ENCODE assay signal across 7 mouse cellular contexts in genomic region chr1:171079345-171079744, GRCm38 (mm10). TPM values are rescaled to one million over a fixed set of nuclear protein-coding genes. Genes with fewer than 3 reads are reported as not detected.
DNase-seq lines count a peak whose midpoint lies in the region; ATAC-seq and TF ChIP-seq lines count a peak whose summit lies in the region.
"Not testable (repeated sequence)": the region's sequence is repeated elsewhere in the genome, so short reads cannot be mapped to it uniquely, and the experiment has no call there.

No protein-coding gene starts in this region.

- not testable (repeated sequence) for H3K9me3 ChIP-seq in heart, embryonic 11.5 days (replicated peaks; ENCODE audit: control insufficient read depth, low read length); hindbrain, embryonic 14.5 days (ENCODE audit: control insufficient read depth, low read length); kidney, postnatal 0 days (replicated peaks; ENCODE audit: low read length); liver, embryonic 16.5 days (replicated peaks; ENCODE audit: control insufficient read depth, low read length); midbrain, embryonic 13.5 days

- peak; percentile 44 for ATAC-seq in erythroid progenitor cell, adult 5-6 weeks (replicated peaks; ENCODE audit: low FRiP score, poor library complexity, severe bottlenecking)
- peak; percentile 40 for ATAC-seq in heart, embryonic 11.5 days (replicated peaks; ENCODE audit: insufficient number of reproducible peaks, low FRiP score, low TSS enrichment)
- peak; percentile 18; the same call in 1 of the 2 replicates for ATAC-seq in hindbrain, embryonic 14.5 days (ENCODE audit: low FRiP score)
- ATAC-seq in kidney, postnatal 0 days (replicated peaks; ENCODE audit: low FRiP score, low read depth) = peak; percentile 60
- ATAC-seq in liver, embryonic 16.5 days (ENCODE audit: low read depth) = peak; percentile 69
- ATAC-seq in midbrain, embryonic 13.5 days = peak; percentile 63
- peak; percentile 14 for ATAC-seq in neutrophil, adult 5-6 weeks (ENCODE audit: extremely low read depth, insufficient number of reproducible peaks, low FRiP score, poor library complexity, severe bottlenecking)

- H3K4me1 ChIP-seq in heart, embryonic 11.5 days (ENCODE audit: control insufficient read depth, insufficient read depth, low read length); hindbrain, embryonic 14.5 days (replicated peaks; ENCODE audit: control insufficient read depth, insufficient read depth, low read length); kidney, postnatal 0 days (replicated peaks; ENCODE audit: insufficient read depth, low read length); liver, embryonic 16.5 days (ENCODE audit: control insufficient read depth, low read depth, low read length); midbrain, embryonic 13.5 days (replicated peaks): not testable (repeated sequence)

- TF ChIP-seq CTCF in kidney, postnatal 0 days (IDR thresholded peaks at IDR 0.05; ENCODE audit: low read depth) = not testable (repeated sequence)

- H3K36me3 ChIP-seq in heart, embryonic 11.5 days (ENCODE audit: control insufficient read depth, insufficient read depth, low read length); hindbrain, embryonic 14.5 days (replicated peaks; ENCODE audit: control insufficient read depth, insufficient read depth); kidney, postnatal 0 days (ENCODE audit: insufficient read depth, low read length); liver, embryonic 16.5 days (ENCODE audit: control insufficient read depth, insufficient read depth); midbrain, embryonic 13.5 days: not testable (repeated sequence)

- not testable (repeated sequence) for H3K4me3 ChIP-seq in heart, embryonic 11.5 days (ENCODE audit: low read depth, low read length); hindbrain, embryonic 14.5 days (replicated peaks; ENCODE audit: low read length); kidney, postnatal 0 days (replicated peaks; ENCODE audit: low read depth, low read length); liver, embryonic 16.5 days (ENCODE audit: low read depth, low read length); midbrain, embryonic 13.5 days (replicated peaks)

- 0% methylated on average over 1 of the region's 35 CpGs for WGBS in heart, embryonic 11.5 days (ENCODE audit: insufficient replicate concordance)
- 0% methylated on average over 1 of the region's 35 CpGs for WGBS in hindbrain, embryonic 14.5 days
- 0% methylated on average over 1 of the region's 35 CpGs for WGBS in kidney, postnatal 0 days
- 0% methylated on average over 1 of the region's 35 CpGs for WGBS in liver, embryonic 16.5 days (ENCODE audit: insufficient replicate concordance)
- WGBS in midbrain, embryonic 13.5 days = 0% methylated on average over 1 of the region's 35 CpGs

- not testable (repeated sequence) for DNase-seq in hindbrain, embryonic 14.5 days (ENCODE audit: low spot score); kidney, postnatal 0 days (ENCODE audit: low spot score)

- H3K27ac ChIP-seq in heart, embryonic 11.5 days (ENCODE audit: low read depth, low read length); hindbrain, embryonic 14.5 days; kidney, postnatal 0 days; liver, embryonic 16.5 days (ENCODE audit: low read length); midbrain, embryonic 13.5 days: not testable (repeated sequence)

- peaks cover 12% of the 10 kb centered on the region for H3K27me3 ChIP-seq in heart, embryonic 11.5 days (ENCODE audit: control insufficient read depth, insufficient read depth, low read length)
- peaks cover 17% of the 10 kb centered on the region for H3K27me3 ChIP-seq in hindbrain, embryonic 14.5 days (ENCODE audit: control insufficient read depth, insufficient read depth, low read length)
- not testable (repeated sequence) for H3K27me3 ChIP-seq in kidney, postnatal 0 days (ENCODE audit: insufficient read depth, low read length)
- H3K27me3 ChIP-seq in liver, embryonic 16.5 days (ENCODE audit: control insufficient read depth, insufficient read depth, low read depth, low read length) = peaks cover 20% of the 10 kb centered on the region
- H3K27me3 ChIP-seq in midbrain, embryonic 13.5 days = peaks cover 31% of the 10 kb centered on the region

- not testable (repeated sequence) for H3K9ac ChIP-seq in heart, embryonic 11.5 days (ENCODE audit: low read depth, low read length); hindbrain, embryonic 14.5 days; kidney, postnatal 0 days (ENCODE audit: low read depth, low read length); liver, embryonic 16.5 days (ENCODE audit: low read depth, low read length); midbrain, embryonic 13.5 days (replicated peaks)

- not testable (repeated sequence) for H3K4me2 ChIP-seq in heart, embryonic 11.5 days; hindbrain, embryonic 14.5 days (replicated peaks); kidney, postnatal 0 days (ENCODE audit: low read length); liver, embryonic 16.5 days (ENCODE audit: low read depth, low read length)
- H3K4me2 ChIP-seq in midbrain, embryonic 13.5 days (replicated peaks) = 0 out of 2 replicates have a peak overlapping the region, but pooled peaks have one; percentile 29

RNA-seq across cellular contexts. Expression of gene Fcgr3, which starts 14.6 kb away (rescaled TPM):
- 78.6 and 80.1 TPM in 2 replicates for total RNA-seq in erythroid progenitor cell, adult 5-6 weeks (2015; ENCODE audit: low replicate concordance)
- 29.8 and 53.5 TPM in 2 replicates for total RNA-seq in erythroid progenitor cell, adult 5-6 weeks (2017; ENCODE audit: low replicate concordance)
- polyA plus RNA-seq in heart, embryonic 11.5 days (2014; fragmentation: Nextera tagmentation; extraction: Ambion mirVana) = 3.8 and 4.4 TPM in 2 replicates
- 9.6 and 11.6 TPM in 2 replicates for polyA plus RNA-seq in hindbrain, embryonic 14.5 days (2014; fragmentation: Nextera tagmentation; extraction: Ambion mirVana)
- 12.1 and 13.2 TPM in 2 replicates for polyA plus RNA-seq in kidney, postnatal 0 days (2015; fragmentation: Nextera tagmentation; extraction: Ambion mirVana)
- polyA plus RNA-seq in liver, embryonic 16.5 days (2015; fragmentation: Nextera tagmentation; extraction: Ambion mirVana) = 28.6 and 30.3 TPM in 2 replicates
- polyA plus RNA-seq in midbrain, embryonic 13.5 days (2015; fragmentation: Nextera tagmentation; extraction: Ambion mirVana) = 4.8 and 6.0 TPM in 2 replicates
- 682 and 697 TPM in 2 replicates for total RNA-seq in neutrophil, adult 5-6 weeks (2017)

RNA-seq across cellular contexts. Expression of gene Cfap126, which starts 34.4 kb away (rescaled TPM):
- total RNA-seq in erythroid progenitor cell, adult 5-6 weeks (2015; ENCODE audit: low replicate concordance) = 19.8 TPM in 1 of 2 replicates, not detected in the other
- total RNA-seq in erythroid progenitor cell, adult 5-6 weeks (2017; ENCODE audit: low replicate concordance) = not detected in 2 replicates
- 2.7 and 5.6 TPM in 2 replicates for polyA plus RNA-seq in heart, embryonic 11.5 days (2014; fragmentation: Nextera tagmentation; extraction: Ambion mirVana)
- polyA plus RNA-seq in hindbrain, embryonic 14.5 days (2014; fragmentation: Nextera tagmentation; extraction: Ambion mirVana) = 11.7 and 20.3 TPM in 2 replicates
- 4.6 TPM in 2 replicates for polyA plus RNA-seq in kidney, postnatal 0 days (2015; fragmentation: Nextera tagmentation; extraction: Ambion mirVana)
- 1.8 and 2.1 TPM in 2 replicates for polyA plus RNA-seq in liver, embryonic 16.5 days (2015; fragmentation: Nextera tagmentation; extraction: Ambion mirVana)
- 2.0 and 3.7 TPM in 2 replicates for polyA plus RNA-seq in midbrain, embryonic 13.5 days (2015; fragmentation: Nextera tagmentation; extraction: Ambion mirVana)
- total RNA-seq in neutrophil, adult 5-6 weeks (2017) = not detected in 2 replicates

Comparison
In these comparisons a context has a peak if more than half of its experiments do, and no peak if none do; other contexts are left out.
1. ATAC-seq: peak in every context shown above with its lines; median percentile 69 in liver, embryonic 16.5 days; 63 in midbrain, embryonic 13.5 days; 60 in kidney, postnatal 0 days; 44 in erythroid progenitor cell, adult 5-6 weeks; 40 in heart, embryonic 11.5 days; 18 in hindbrain, embryonic 14.5 days; 14 in neutrophil, adult 5-6 weeks.